Mouse (Mus musculus) gastrocnemius, postnatal 25 days (tissue): ENCODE data around the gene Rftn1. TPM values are rescaled to one million over a fixed set of nuclear protein-coding genes. Genes with fewer than 3 reads are reported as not detected.

ENCODE experiments used
- DNase-seq: peaks from one replicate; pipeline ENCODE4 v3.0.0; 2022
- total RNA-seq, 2 experiments: library from RNA; stranded (reverse); gene quantifications; 1 replicate in 1 of 2; 2 replicates in 1 of 2; pipeline ENCODE4 v1.2.3; 2021

Rftn1 gene
- total RNA-seq, 2 experiments from 2014 or later = 27.3 to 35.0 TPM

GRCm38 (mm10) chr17:50063832-50064627 lies 126.4 kb downstream of the Rftn1 start:
- DNase-seq = no peak

GRCm38 (mm10) chr17:50062649-50063048 lies 127.8 kb downstream of the Rftn1 start:
- no peak for DNase-seq

DNA sequence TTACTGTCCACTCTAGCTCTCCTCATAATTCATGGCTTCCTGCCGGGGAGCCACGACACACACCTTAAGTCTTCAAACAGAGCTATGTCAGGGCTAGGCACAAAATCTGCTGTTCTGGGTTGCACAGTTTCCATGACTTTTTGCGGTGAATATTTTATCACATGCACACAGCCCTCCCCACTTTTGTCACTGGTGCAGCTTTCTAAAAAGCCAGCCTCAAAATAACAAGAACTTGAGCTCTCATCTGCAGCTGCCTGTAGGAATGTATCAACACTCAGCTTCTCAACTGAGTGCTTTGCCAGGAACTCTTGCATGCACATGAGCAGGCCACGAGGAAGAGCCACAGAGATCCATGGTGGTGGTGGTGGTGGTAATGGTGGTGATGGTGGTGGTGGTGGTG lies 129.0 kb downstream of the Rftn1 start:
- DNase-seq = no peak

GRCm38 (mm10) chr17:50060220-50060619 lies 130.3 kb downstream of the Rftn1 start:
- no peak for DNase-seq

- DNase-seq = no peak
Measured at GRCm38 (mm10) chr17:50059417-50059816, 131.1 kb downstream of the Rftn1 start.

DNA sequence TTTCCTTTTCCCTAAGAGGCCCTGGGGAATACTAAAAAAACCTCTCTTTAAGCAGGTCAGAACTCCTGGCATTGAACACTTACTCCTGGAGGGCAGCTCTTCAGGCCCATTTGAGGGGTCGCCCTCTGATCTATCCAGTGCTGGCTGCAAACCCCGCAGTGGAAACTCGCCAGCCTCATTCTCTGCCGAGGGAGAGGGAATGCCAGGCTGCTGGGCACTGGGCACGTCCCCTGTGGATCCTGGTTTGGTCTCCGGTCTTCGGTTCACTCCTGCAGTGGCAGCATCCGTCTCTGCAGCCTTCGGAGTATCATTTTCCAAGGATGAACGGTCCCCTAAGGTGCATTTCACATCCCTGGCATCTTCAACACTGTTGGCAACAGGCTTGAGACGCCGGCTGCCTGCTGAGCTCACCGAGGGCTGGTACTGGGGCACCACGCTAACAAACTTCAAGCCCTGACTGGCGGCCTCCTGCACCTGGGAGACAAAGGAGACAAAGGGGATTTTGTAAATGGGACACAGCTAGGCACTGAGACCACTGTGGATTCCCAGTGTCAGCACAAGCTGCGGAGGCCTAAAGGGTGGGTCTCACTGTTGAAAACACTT lies 135.2 kb downstream of the Rftn1 start:
- DNase-seq = peak; percentile 41

DNA sequence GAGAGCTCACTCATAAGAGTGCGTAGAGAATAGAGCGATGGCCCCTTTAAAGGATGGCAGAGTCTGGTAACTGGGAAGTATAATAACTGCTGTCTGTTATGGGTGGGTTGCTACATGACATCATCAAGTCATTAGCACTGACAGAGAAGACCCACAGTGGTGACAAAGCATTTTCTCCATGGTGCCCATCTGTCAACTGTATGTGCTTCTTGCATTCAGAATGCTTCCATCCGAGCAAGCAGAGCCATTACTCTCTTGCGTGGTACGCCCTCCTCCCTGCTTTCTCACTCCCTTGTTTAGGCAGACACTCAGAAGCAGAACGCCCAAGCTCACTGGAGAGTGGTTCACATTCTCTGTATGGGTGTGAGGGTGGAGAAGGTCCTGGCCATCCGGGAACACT lies 135.9 kb downstream of the Rftn1 start:
- no peak for DNase-seq

- no peak for DNase-seq
Measured at GRCm38 (mm10) chr17:50053961-50054360, 136.5 kb downstream of the Rftn1 start.

- DNase-seq = no peak
Measured at GRCm38 (mm10) chr17:50052741-50053468, 137.6 kb downstream of the Rftn1 start.

- DNase-seq = no peak
Measured at GRCm38 (mm10) chr17:50050456-50050855, 140.0 kb downstream of the Rftn1 start.

DNA sequence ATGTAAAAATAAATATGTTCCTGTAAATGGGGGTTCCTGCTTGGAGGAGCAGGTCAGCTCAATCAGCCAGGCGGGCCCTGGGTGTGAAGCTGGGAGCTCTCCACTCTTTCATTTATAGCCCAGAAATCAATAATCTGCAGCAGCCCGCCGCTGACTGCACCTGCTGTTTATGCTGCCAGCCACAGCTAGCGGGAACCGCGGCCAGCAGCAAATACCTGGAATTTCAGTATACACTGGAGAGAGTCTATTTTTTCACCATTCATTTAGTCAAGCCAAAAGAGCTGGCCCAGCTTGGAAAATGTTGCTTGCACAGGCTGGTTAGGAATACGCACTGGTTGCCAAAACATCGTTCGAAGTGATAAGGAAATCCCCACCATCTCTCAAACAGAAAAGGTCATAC lies 142.3 kb downstream of the Rftn1 start:
- DNase-seq = no peak

- DNase-seq = no peak
Measured at GRCm38 (mm10) chr17:50047182-50047581, 143.3 kb downstream of the Rftn1 start.

DNA sequence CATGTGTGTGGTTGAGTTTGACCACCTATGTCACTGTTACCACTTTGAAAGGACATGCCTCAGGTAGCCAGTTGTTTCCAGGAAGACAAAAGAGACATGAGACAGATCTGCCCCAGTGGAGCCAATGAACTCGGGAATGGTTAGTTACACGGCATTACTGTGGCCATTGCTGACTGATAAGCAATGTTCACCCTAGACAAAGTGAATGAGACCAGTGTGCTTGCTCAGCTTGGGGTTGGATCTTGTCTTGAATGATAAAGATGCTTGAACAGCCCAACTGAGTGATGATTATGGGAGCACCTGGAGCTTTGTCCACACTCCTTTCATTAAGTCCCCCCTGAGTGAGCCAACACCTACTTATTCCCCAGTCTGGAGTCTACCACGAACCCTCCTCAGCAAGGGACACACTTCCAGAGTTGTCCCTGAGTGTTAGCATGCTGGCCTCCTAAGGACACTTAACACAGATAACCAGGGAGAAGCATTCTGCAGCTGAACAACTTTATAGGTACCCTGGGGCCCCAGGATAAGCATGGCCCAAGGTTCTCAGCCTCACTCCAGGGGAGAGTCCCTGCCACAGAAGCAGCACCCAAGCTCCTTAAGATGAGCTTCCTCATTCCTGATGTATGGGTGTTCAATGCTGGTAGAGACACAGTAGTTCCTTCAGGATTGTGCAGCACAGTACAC lies 149.6 kb downstream of the Rftn1 start:
- DNase-seq = no peak

- DNase-seq = no peak
Measured at GRCm38 (mm10) chr17:50037882-50038665, 152.4 kb downstream of the Rftn1 start.

- DNase-seq = no peak
Measured at GRCm38 (mm10) chr17:50037416-50037815, 153.1 kb downstream of the Rftn1 start.

GRCm38 (mm10) chr17:50036751-50037385 lies 153.6 kb downstream of the Rftn1 start:
- DNase-seq = no peak

- peak; percentile 42 for DNase-seq
Measured at GRCm38 (mm10) chr17:50033698-50034097, 156.8 kb downstream of the Rftn1 start.

DNA sequence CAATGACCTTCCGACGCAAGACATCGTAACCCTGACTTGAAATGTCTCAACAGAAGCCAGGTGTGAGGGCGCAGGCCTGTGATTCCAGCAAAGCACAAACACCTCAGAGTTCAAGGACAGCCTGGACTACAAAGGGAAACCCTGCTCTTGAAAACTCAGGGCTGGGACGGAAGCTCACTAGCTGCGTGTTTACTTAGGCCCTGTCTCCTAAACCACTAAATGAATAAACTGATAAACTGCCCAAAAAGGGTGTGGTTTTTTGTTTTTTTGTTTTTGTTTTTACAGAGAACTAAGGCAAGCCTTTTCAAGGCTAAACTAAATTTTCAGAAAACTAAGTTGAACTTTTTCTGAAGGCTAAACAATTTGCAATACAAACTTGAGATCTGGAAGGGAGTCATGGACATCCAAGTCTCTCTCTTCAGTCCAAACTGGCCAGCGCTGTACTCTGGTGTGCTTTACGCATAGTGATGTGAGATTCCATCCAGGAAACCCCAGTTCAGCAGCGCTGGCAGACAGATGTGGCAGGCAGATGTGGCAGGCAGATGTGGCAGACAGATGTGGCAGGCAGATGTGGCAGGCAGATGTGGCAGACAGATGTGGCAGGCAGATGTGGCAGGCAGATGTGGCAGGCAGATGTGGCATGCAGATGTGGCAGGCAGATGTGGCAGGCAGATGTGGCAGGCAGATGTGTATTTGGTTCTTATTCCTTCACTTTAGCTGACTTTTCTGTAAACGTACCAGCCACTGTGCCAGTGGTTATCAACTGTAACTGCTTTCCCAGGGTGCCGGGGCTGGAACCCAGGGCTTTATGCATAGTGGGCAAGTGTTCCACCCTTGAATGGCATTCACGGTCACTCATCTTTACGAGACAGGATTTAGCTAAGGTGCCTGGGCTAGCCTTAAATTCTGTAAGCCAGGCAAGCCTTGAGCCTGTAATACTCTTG lies 158.7 kb downstream of the Rftn1 start:
- DNase-seq = no peak

DNA sequence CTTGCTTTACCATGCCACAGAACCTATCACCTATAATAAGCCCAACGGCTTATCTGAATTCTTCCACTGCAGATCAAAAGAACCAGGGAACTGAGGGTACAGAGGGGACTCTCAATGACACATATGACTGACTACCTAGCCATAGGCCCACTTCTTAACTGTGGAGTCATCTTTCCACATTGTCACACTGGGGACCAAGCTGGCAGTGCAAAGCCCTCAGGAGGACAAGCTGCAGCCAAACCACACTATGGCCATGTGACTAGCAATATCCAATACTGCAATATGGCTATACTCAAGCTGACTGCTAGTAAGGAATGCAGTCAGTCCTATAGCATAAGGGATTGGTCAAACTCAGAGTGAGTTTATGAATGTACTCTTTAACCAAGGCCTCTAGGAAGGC lies 164.8 kb downstream of the Rftn1 start:
- no peak for DNase-seq

DNA sequence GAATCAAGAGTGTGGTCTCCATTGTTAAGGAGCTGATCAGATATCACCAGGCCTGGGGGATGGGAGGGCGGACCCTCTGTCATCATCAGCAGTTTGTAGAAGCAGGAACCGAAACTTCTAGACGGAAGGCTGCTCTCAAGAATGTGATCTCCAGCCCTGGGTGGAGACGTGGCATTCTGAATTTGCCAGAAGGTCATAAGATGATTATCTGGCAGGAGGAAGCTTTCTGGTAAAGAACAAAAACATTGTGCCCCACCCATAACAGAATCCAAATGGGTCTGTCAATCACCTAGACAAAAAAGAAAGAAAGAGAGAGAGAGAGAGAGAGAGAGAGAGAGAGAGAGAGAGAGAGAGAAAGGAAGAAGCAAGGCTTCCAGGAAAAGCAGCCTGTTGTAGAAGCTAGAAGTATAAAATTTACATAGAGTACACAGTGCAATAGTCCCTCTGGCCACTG lies 165.3 kb downstream of the Rftn1 start:
- peak; percentile 37 for DNase-seq
